Comparison of ENCODE assay signal across 8 mouse cellular contexts in genomic region chr8:30916184-30916751, GRCm38 (mm10).
DNase-seq lines count a peak whose midpoint lies in the region; ATAC-seq and TF ChIP-seq lines count a peak whose summit lies in the region.

No protein-coding gene starts in this region.

- H3K4me1 ChIP-seq in lung, embryonic 14.5 days (ENCODE audit: insufficient read depth): no peaks in the 10 kb centered on the region
- H3K4me1 ChIP-seq in embryonic fibroblast, embryonic 13.5 days (ENCODE audit: control insufficient read depth, insufficient read depth, low read length): no peaks in the 10 kb centered on the region
- H3K4me1 ChIP-seq in intestine, postnatal 0 days (replicated peaks; ENCODE audit: control insufficient read depth, insufficient read depth, low read length): no peaks in the 10 kb centered on the region
- peaks cover 2% of the 10 kb centered on the region; the same call in 1 of the 2 replicates for H3K4me1 ChIP-seq in lung, embryonic 16.5 days (replicated peaks; ENCODE audit: control insufficient read depth, insufficient read depth, low read length)
- no peaks in the 10 kb centered on the region for H3K4me1 ChIP-seq in stomach, embryonic 15.5 days

- DNase-seq in lung, embryonic 14.5 days: peak; percentile 44
- DNase-seq in lung, adult 18-20 months: no peak
- DNase-seq in thymus, postnatal 36 days: no peak
- no peak for DNase-seq in thymus, adult 18-20 months

- peak; percentile 59 for ATAC-seq in lung, embryonic 14.5 days (ENCODE audit: insufficient read depth)
- ATAC-seq in intestine, postnatal 0 days: no peak
- 0 out of 2 replicates have a peak, but pooled peaks have one; percentile 38 for ATAC-seq in lung, embryonic 16.5 days (ENCODE audit: low read depth)
- no peak for ATAC-seq in stomach, embryonic 15.5 days (ENCODE audit: insufficient read depth, low FRiP score, low read depth)

- no peaks in the 10 kb centered on the region for H3K36me3 ChIP-seq in lung, embryonic 14.5 days (ENCODE audit: insufficient read depth)
- no peaks in the 10 kb centered on the region for H3K36me3 ChIP-seq in intestine, postnatal 0 days (ENCODE audit: control insufficient read depth, insufficient read depth)
- no peaks in the 10 kb centered on the region for H3K36me3 ChIP-seq in lung, embryonic 16.5 days (ENCODE audit: control insufficient read depth, insufficient read depth, low read length)
- no peaks in the 10 kb centered on the region for H3K36me3 ChIP-seq in stomach, embryonic 15.5 days

- 8% methylated on average over 12 of the region's 12 CpGs for WGBS in lung, embryonic 14.5 days
- 11% methylated on average over 12 of the region's 12 CpGs for WGBS in intestine, postnatal 0 days
- 5% methylated on average over 12 of the region's 12 CpGs for WGBS in lung, embryonic 16.5 days
- WGBS in stomach, embryonic 15.5 days: 8% methylated on average over 12 of the region's 12 CpGs

- peak overlapping the region; percentile 45; the same call in 1 of the 2 replicates for H3K9ac ChIP-seq in lung, embryonic 14.5 days
- no peak overlapping the region; the same call in 1 of the 2 replicates for H3K9ac ChIP-seq in intestine, postnatal 0 days (ENCODE audit: low read depth, low read length)
- peak overlapping the region; percentile 53 for H3K9ac ChIP-seq in lung, embryonic 16.5 days (ENCODE audit: low read length)
- H3K9ac ChIP-seq in stomach, embryonic 15.5 days: peak overlapping the region; percentile 16; the same call in 1 of the 2 replicates

- peak overlapping the region; percentile 82 for H3K4me2 ChIP-seq in lung, embryonic 14.5 days
- peak overlapping the region; percentile 69 for H3K4me2 ChIP-seq in intestine, postnatal 0 days (replicated peaks; ENCODE audit: low read depth)
- peak overlapping the region; percentile 71 for H3K4me2 ChIP-seq in lung, embryonic 16.5 days (ENCODE audit: low read depth, low read length)
- H3K4me2 ChIP-seq in stomach, embryonic 15.5 days: peak overlapping the region; percentile 75

- no peak for TF ChIP-seq POLR2A in embryonic fibroblast, embryonic 13.5 days (IDR thresholded peaks at IDR 0.05; ENCODE audit: low read depth, low read length)

- peak overlapping the region; percentile 34 for H3K4me3 ChIP-seq in lung, embryonic 14.5 days (ENCODE audit: low read depth, low read length)
- H3K4me3 ChIP-seq in embryonic fibroblast, embryonic 13.5 days (ENCODE audit: insufficient read depth, low read length): peak overlapping the region; percentile 29
- H3K4me3 ChIP-seq in intestine, postnatal 0 days (ENCODE audit: low read depth, low read length): peak overlapping the region; percentile 26
- peak overlapping the region; percentile 47 for H3K4me3 ChIP-seq in lung, embryonic 16.5 days (ENCODE audit: low read length)
- peak overlapping the region; percentile 39 for H3K4me3 ChIP-seq in stomach, embryonic 15.5 days (replicated peaks)

- H3K9me3 ChIP-seq in lung, embryonic 14.5 days (ENCODE audit: low read depth, low read length): no peaks in the 10 kb centered on the region
- no peaks in the 10 kb centered on the region for H3K9me3 ChIP-seq in intestine, postnatal 0 days (ENCODE audit: control insufficient read depth)
- no peaks in the 10 kb centered on the region for H3K9me3 ChIP-seq in lung, embryonic 16.5 days (ENCODE audit: control insufficient read depth, low read length)
- H3K9me3 ChIP-seq in stomach, embryonic 15.5 days: no peaks in the 10 kb centered on the region

- no peak overlapping the region for H3K27ac ChIP-seq in lung, embryonic 14.5 days (ENCODE audit: low read depth)
- no peak overlapping the region for H3K27ac ChIP-seq in embryonic fibroblast, embryonic 13.5 days (ENCODE audit: insufficient read depth, low read length)
- H3K27ac ChIP-seq in intestine, postnatal 0 days (ENCODE audit: low read depth, low read length): no peak overlapping the region
- no peak overlapping the region for H3K27ac ChIP-seq in lung, embryonic 16.5 days (ENCODE audit: low read length)
- H3K27ac ChIP-seq in stomach, embryonic 15.5 days: no peak overlapping the region

- H3K27me3 ChIP-seq in lung, embryonic 14.5 days (ENCODE audit: insufficient read depth, low read length): no peaks in the 10 kb centered on the region
- H3K27me3 ChIP-seq in intestine, postnatal 0 days (replicated peaks; ENCODE audit: control insufficient read depth, insufficient read depth, low read length): no peaks in the 10 kb centered on the region
- H3K27me3 ChIP-seq in lung, embryonic 16.5 days (ENCODE audit: control insufficient read depth, insufficient read depth, low read depth, low read length): no peaks in the 10 kb centered on the region
- no peaks in the 10 kb centered on the region for H3K27me3 ChIP-seq in stomach, embryonic 15.5 days (replicated peaks)

- no peak for TF ChIP-seq CTCF in lung, embryonic 14.5 days (IDR thresholded peaks at IDR 0.05; ENCODE audit: low read depth)
- TF ChIP-seq CTCF in embryonic fibroblast, embryonic 13.5 days (IDR thresholded peaks at IDR 0.05; ENCODE audit: borderline replicate concordance, insufficient read depth, low read length): no peak
- no peak for TF ChIP-seq CTCF in intestine, postnatal 0 days (IDR thresholded peaks at IDR 0.05; ENCODE audit: low read depth)

Comparison
In these comparisons a context has a peak if more than half of its experiments do, and no peak if none do; other contexts are left out.
1. ATAC-seq: peak in lung, embryonic 14.5 days (single experiment) and lung, embryonic 16.5 days (single experiment); none in intestine, postnatal 0 days (single experiment) and stomach, embryonic 15.5 days (single experiment).
2. Peak in every context shown above with its lines, with median percentiles within 50 percentile points of each other: H3K4me2 ChIP-seq and H3K4me3 ChIP-seq.